Mouse (Mus musculus): ENCODE data around the gene Olfr1100. TPM values are rescaled to one million over a fixed set of nuclear protein-coding genes. Genes with fewer than 3 reads are reported as not detected.

Gene Olfr1100
- not detected in 2 replicates for total RNA-seq (2017)

DNA sequence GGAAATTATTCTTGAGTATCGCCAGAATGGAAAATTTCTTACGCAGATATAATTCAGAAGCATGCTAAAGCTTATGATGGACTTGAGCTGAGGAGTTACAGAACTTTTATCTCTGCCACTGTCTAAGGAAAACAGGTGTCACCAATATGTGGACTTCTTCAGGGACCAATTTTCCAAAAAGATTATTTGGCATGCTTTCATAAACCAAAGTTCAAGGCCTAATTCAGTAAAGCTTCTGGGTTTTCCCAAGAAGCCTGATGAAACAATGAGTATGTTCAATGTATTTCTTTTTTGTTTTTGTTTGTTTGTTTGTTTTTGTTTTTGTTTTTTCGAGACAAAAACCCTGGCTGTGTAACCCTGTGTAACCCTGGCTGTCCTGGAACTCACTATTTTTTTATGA is at the start of gene Olfr1100:
Olfr1100 (minus strand) TSS at position 101 of the 400 bp plus-strand sequence.
- ATAC-seq (replicated peaks in 1 of 2; ENCODE audit: insufficient read depth in 1 of 2, low FRiP score in 2 of 2, low TSS enrichment in 1 of 2, low read depth in 1 of 2, poor library complexity in 2 of 2, severe bottlenecking in 2 of 2): no peak

DNA sequence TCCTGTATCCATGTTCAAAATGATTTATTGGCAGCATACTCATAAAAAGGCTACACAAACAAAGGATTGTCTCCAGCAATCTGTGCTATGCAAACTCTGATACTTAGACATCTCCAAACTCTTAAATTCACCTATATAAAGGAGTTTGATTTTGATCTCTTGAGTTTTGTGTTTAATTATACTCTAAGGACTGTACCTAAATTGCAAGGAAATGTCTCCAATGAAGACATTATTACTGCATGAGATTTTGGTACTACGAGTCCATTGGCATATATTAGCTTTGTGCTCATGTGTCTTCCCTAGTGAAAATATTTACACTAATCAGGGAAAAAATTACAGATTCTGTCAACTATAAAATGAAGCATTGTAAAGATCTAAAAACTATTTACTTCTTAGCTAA is 47.2 kb upstream of the Olfr1100 start, which contains the start of gene Olfr1104:
Olfr1104 (minus strand) TSS at position 101 of the 400 bp plus-strand sequence.
- ATAC-seq (replicated peaks in 1 of 2; ENCODE audit: insufficient read depth in 1 of 2, low FRiP score in 2 of 2, low TSS enrichment in 1 of 2, low read depth in 1 of 2, poor library complexity in 2 of 2, severe bottlenecking in 2 of 2): no peak

GRCm38 (mm10) chr2:86998098-86998497 is 18.3 kb upstream of the Olfr1100 start, which contains the start of gene Olfr1102:
Olfr1102 (plus strand) TSS chr2:86998398.
- no peak for ATAC-seq (replicated peaks in 1 of 2; ENCODE audit: insufficient read depth in 1 of 2, low FRiP score in 2 of 2, low TSS enrichment in 1 of 2, low read depth in 1 of 2, poor library complexity in 2 of 2, severe bottlenecking in 2 of 2)

DNA sequence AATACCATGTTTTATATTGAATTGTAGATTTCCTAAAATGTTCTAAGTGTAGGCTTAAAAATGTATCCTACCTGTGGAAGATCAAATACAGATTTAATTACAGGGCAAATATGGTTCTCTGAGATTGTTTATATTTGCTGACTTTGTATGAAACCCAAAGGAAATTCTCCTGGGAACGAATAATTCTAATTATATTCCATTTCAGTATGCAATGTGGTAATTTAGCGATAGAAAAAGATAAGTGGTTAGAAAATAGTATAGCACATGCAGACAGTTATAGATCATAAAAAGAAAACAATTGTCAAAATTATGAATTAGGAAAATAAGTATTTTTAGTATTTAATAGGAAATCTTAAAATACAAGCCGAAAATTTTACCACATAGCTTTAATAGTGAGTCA is 11.4 kb upstream of the Olfr1100 start, which contains the start of gene Olfr1101:
Olfr1101 (minus strand) TSS at position 101 of the 400 bp plus-strand sequence.
- ATAC-seq (replicated peaks in 1 of 2; ENCODE audit: insufficient read depth in 1 of 2, low FRiP score in 2 of 2, low TSS enrichment in 1 of 2, low read depth in 1 of 2, poor library complexity in 2 of 2, severe bottlenecking in 2 of 2): no peak

DNA sequence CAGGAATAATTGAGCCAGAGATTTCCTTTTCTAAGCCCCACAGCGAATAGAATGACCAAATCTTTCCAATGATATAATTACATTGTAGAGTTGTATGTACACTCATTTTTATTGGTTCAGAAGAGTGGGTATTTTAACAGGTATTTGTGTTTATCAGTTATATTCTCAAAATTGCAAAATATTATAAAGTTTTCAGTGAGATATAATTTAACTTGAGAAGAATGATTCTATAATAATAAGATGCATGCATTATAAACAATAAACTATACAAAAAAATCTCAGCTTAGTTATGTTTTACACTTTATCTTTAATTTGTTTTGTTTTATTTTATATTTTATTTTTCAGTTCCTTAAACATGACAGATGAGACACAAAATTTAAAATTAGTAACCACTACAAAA is 19.2 kb downstream of the Olfr1100 start, which contains the start of gene Olfr1099:
Olfr1099 (minus strand) TSS at position 101 of the 400 bp plus-strand sequence.
- ATAC-seq (replicated peaks in 1 of 2; ENCODE audit: insufficient read depth in 1 of 2, low FRiP score in 2 of 2, low TSS enrichment in 1 of 2, low read depth in 1 of 2, poor library complexity in 2 of 2, severe bottlenecking in 2 of 2): no peak

DNA sequence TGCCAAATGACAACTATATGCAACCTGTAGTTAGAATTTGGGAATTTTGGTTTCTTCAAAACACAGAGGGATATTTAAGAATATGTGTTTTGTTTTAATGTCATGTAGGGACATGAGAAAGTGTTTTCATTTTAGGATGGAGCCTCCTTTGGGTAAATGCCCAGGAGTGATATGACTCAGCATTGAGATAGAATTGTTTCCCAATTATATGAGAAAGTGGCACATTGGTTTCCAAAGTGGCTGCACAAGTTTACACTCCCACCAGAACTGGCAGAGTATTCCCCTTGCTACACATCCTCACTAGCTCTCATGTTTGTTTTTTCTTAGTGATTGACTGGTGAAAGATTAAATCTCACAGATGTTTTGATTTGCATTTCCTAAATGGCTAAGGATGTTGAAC is 53.2 kb downstream of the Olfr1100 start:
- no peak for ATAC-seq (replicated peaks in 1 of 2; ENCODE audit: insufficient read depth in 1 of 2, low FRiP score in 2 of 2, low TSS enrichment in 1 of 2, low read depth in 1 of 2, poor library complexity in 2 of 2, severe bottlenecking in 2 of 2)

Other genes with a start within 250 kb of the Olfr1100 start
- gene Olfr1089, start 246.3 kb downstream of the Olfr1100 start, total RNA-seq (2017): not detected in 2 replicates
- gene Olfr1090, start 221.0 kb downstream of the Olfr1100 start, total RNA-seq (2017): not detected in 2 replicates
- gene Olfr1093, start 197.5 kb downstream of the Olfr1100 start, total RNA-seq (2017): not detected in 2 replicates
- gene Olfr141, start 169.9 kb downstream of the Olfr1100 start, total RNA-seq (2017): not detected in 2 replicates
- gene Olfr1094, start 155.3 kb downstream of the Olfr1100 start, total RNA-seq (2017): not detected in 2 replicates
- gene Olfr1095, start 128.3 kb downstream of the Olfr1100 start, total RNA-seq (2017): not detected in 2 replicates
- not detected in 2 replicates for gene Gm13723, start 105.2 kb downstream of the Olfr1100 start, total RNA-seq (2017)
- gene Olfr1097, start 87.7 kb downstream of the Olfr1100 start, total RNA-seq (2017): not detected in 2 replicates
- not detected in 2 replicates for gene Olfr1098, start 55.4 kb downstream of the Olfr1100 start, total RNA-seq (2017)
- gene Olfr1099, start 19.3 kb downstream of the Olfr1100 start, total RNA-seq (2017): not detected in 2 replicates
- gene Olfr1101, start 11.3 kb upstream of the Olfr1100 start, total RNA-seq (2017): not detected in 2 replicates
- gene Olfr1102, start 18.4 kb upstream of the Olfr1100 start, total RNA-seq (2017): not detected in 2 replicates
- not detected in 2 replicates for gene Olfr1104, start 47.1 kb upstream of the Olfr1100 start, total RNA-seq (2017)
- gene Olfr1105, start 56.6 kb upstream of the Olfr1100 start, total RNA-seq (2017): not detected in 2 replicates
- gene Olfr1106, start 72.3 kb upstream of the Olfr1100 start, total RNA-seq (2017): not detected in 2 replicates
- not detected in 2 replicates for gene Olfr1107, start 95.9 kb upstream of the Olfr1100 start, total RNA-seq (2017)
- not detected in 2 replicates for gene Olfr1109, start 116.1 kb upstream of the Olfr1100 start, total RNA-seq (2017)
- not detected in 2 replicates for gene Olfr259, start 134.6 kb upstream of the Olfr1100 start, total RNA-seq (2017)
- not detected in 2 replicates for gene Olfr1110, start 160.3 kb upstream of the Olfr1100 start, total RNA-seq (2017)
- gene Olfr1111, start 172.7 kb upstream of the Olfr1100 start, total RNA-seq (2017): not detected in 2 replicates
- not detected in 2 replicates for gene Olfr1112, start 207.8 kb upstream of the Olfr1100 start, total RNA-seq (2017)
- not detected in 2 replicates for gene Olfr1113, start 229.0 kb upstream of the Olfr1100 start, total RNA-seq (2017)

All from hematopoietic stem cell, adult 5-6 weeks (primary cell).